Mouse (Mus musculus) hindbrain, postnatal 0 days (tissue): Measurements from ENCODE around the gene Cd83. TPM values are rescaled to one million over a fixed set of nuclear protein-coding genes. Genes with fewer than 3 reads are reported as not detected.

ENCODE experiments used
- ATAC-seq: fragments of 200-750 bp; cut with Nextera tagmentation; 2 replicates; pipeline ENCODE4 v1.8.0; 2017; ENCODE audit warnings: mild to moderate bottlenecking, moderate TSS enrichment, moderate library complexity
- DNase-seq: peaks from one replicate; pipeline ENCODE4 v3.0.0-alpha.2; 2015; ENCODE audit warnings: low spot score
- H3K27ac ChIP-seq: fragments of 300-500 bp; sonication (generic); 2 replicates; pipeline ENCODE4 v1.5.1; 2014; ENCODE audit warnings: mild to moderate bottlenecking
- H3K27me3 ChIP-seq: fragments of 300-500 bp; sonication (generic); 2 replicates; pipeline ENCODE4 v1.6.1; 2014; ENCODE audit warnings: low read length, mixed read lengths; ENCODE audit not compliant: insufficient read depth
- H3K36me3 ChIP-seq: fragments of 300-500 bp; sonication (generic); 2 replicates; pipeline ENCODE4 v1.6.1; 2014; ENCODE audit warnings: low read length, mixed read lengths; ENCODE audit not compliant: insufficient read depth
- H3K4me1 ChIP-seq: fragments of 300-500 bp; sonication (generic); 2 replicates; pipeline ENCODE4 v1.6.1; 2014; ENCODE audit warnings: antibody characterized with exemption, low read length, mixed read lengths; ENCODE audit not compliant: insufficient read depth
- H3K4me2 ChIP-seq: fragments of 300-500 bp; sonication (generic); 2 replicates; pipeline ENCODE4 v1.6.1; 2014; ENCODE audit warnings: low read depth, mild to moderate bottlenecking, low read length, moderate library complexity, mixed read lengths
- H3K4me3 ChIP-seq: fragments of 300-500 bp; sonication (generic); 2 replicates; pipeline ENCODE4 v1.5.1; 2014; ENCODE audit warnings: low read length
- H3K9ac ChIP-seq: fragments of 300-500 bp; sonication (generic); replicated peaks from 2 replicates; pipeline ENCODE4 v1.6.1; 2014; ENCODE audit warnings: mild to moderate bottlenecking, low read length, moderate library complexity, mixed read lengths
- H3K9me3 ChIP-seq: fragments of 300-500 bp; sonication (generic); 2 replicates; pipeline ENCODE4 v1.6.1; 2016; ENCODE audit warnings: low read length, mixed read lengths
- CTCF ChIP-seq: IDR thresholded peaks from 2 replicates; pipeline ENCODE4 v1.5.1; 2016; ENCODE audit warnings: antibody characterized with exemption, control low read depth, low read depth
- WGBS: fragments of 180-500 bp; shearing (Covaris S2); extraction: QIAGEN DNeasy Blood & Tissue Kit; methylation state at CpG from one replicate; pipeline ENCODE4 v1.1.7; 2014; 5-methylcytosine and 5-hydroxymethylcytosine counted together
- polyA plus RNA-seq: library from polyadenylated mRNA; unstranded; fragments of >200 nt; fragmentation: Nextera tagmentation; extraction: Ambion mirVana; gene quantifications from 2 replicates; pipeline ENCODE4 v1.2.1, GENCODE M21; 2015
- total RNA-seq: library from RNA; depleted of rRNA; stranded (reverse); fragments of >200 nt; gene quantifications from 2 replicates; pipeline ENCODE4 v1.2.3, GENCODE M21; 2014; rRNA removed

The Cd83 gene
- total and polyA plus RNA-seq, 2 experiments from 2014 or later: 38.5 to 45.4 TPM

DNA sequence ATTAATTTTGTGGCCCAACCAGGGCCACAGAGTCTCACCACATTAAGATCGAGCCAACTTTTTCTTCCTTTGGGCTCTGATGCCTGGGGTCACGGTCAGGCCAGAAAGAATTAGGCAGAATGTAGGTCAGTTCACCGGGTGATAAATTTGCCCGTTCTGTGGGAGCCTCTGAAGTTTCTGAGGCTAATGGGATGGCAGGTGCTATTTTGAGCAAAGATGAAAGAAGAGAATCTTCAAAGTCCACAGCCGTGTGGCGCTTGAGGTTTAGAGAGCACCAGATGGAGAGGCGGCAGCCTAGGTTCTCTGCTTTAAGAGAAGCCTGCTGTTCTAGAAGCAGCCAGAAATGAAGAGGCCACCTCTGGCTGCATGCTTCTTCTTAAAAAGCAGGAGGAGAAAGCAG lies 48.2 kb downstream of the Cd83 start:
- Histone ChIP-seq H3K9ac (no peak overlapping the region), H3K27me3 (no peaks in the 10 kb centered on the region; the same call in 1 of the 2 replicates), H3K4me3 (no peak overlapping the region), H3K9me3 (no peaks in the 10 kb centered on the region), H3K36me3 (no peaks in the 10 kb centered on the region), H3K4me2 (no peak overlapping the region), H3K4me1 (no peaks in the 10 kb centered on the region), H3K27ac (no peak overlapping the region)
- DNase-seq (no peak), ATAC-seq (no peak)
- no peak for TF ChIP-seq CTCF
- WGBS: 68% methylated on average over 7 of the region's 7 CpGs

DNA sequence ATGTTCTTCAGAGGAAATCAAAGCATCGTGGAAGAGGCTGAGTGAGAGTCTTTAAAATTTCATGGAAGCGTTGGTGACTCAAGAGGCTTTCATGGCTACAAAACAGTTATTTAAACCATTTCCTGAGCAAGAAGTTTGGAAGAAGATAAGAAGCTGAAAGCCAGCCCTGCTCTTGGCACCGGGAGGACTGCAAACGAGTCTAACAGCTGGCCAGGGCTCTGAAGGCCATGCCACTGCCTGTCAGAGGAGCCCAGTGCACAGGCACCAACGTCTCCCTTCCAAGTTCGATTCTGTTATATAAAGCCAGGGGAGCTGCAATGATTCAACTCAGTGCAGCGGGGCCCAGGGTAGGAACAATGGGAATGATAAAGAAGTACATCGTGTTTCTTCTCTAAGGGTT lies 51.8 kb downstream of the Cd83 start:
- Histone ChIP-seq H3K4me3 (no peak overlapping the region), H3K36me3 (no peaks in the 10 kb centered on the region), H3K27me3 (no peaks in the 10 kb centered on the region; the same call in 1 of the 2 replicates), H3K4me2 (no peak overlapping the region), H3K9me3 (no peaks in the 10 kb centered on the region), H3K9ac (no peak overlapping the region), H3K4me1 (no peaks in the 10 kb centered on the region), H3K27ac (no peak overlapping the region)
- WGBS: 57% methylated on average over 8 of the region's 8 CpGs
- no peak for TF ChIP-seq CTCF
- no peak for ATAC-seq
- no peak for DNase-seq

DNA sequence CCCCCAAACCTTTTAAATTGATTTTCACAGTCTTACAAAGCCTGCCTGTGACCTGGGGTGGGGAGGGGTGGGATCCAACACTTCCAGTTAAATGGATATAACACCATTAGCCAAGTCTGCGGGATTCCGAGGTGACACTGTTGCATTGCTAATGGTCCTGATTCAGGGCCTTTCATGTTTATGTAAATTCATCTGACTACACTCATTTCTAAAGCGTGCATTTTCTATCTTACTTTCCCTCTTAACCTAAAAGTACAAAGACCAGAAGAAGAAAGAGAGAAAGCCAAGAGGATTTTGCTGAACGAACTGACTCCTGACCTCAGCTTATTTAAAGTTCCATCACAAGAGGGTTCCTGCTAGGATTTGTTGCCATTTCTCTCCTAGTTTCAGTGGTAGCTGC lies 53.2 kb downstream of the Cd83 start:
- H3K27ac ChIP-seq: no peak overlapping the region
- H3K9ac ChIP-seq: no peak overlapping the region
- H3K4me2 ChIP-seq: no peak overlapping the region
- DNase-seq (no peak), ATAC-seq (no peak)
- no peak for TF ChIP-seq CTCF
- H3K36me3 ChIP-seq: no peaks in the 10 kb centered on the region
- 28% methylated on average over 4 of the region's 4 CpGs for WGBS
- no peak overlapping the region for H3K4me3 ChIP-seq
- H3K27me3 ChIP-seq: no peaks in the 10 kb centered on the region; the same call in 1 of the 2 replicates
- no peaks in the 10 kb centered on the region for H3K4me1 ChIP-seq
- H3K9me3 ChIP-seq: no peaks in the 10 kb centered on the region

DNA sequence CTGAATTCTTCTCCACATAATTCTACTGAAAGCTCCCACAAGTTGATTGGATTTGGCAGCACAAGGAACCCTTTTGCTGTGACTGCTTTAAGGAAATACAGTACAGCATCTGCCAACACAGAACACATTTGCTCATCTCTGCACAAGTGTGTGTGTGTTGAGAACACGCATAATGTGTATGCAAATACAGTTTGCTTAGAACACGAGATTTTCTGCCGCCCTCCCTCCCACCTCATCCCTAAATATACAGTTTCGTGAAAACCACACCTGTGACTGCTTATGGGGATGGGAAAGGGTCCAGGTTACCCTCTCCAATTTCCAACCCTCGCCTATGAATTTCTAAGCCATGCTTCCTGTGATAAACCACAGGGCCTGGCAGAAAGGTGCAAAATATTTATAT lies 60.6 kb downstream of the Cd83 start:
- H3K4me3 ChIP-seq: no peak overlapping the region
- H3K27me3 ChIP-seq: no peaks in the 10 kb centered on the region
- H3K9ac ChIP-seq: no peak overlapping the region
- H3K9me3 ChIP-seq: no peaks in the 10 kb centered on the region
- ATAC-seq (no peak), DNase-seq (no peak)
- no peak overlapping the region for H3K4me2 ChIP-seq
- H3K27ac ChIP-seq: no peak overlapping the region
- H3K4me1 ChIP-seq: no peaks in the 10 kb centered on the region
- no peak for TF ChIP-seq CTCF
- 84% methylated on average over 5 of the region's 5 CpGs for WGBS
- no peaks in the 10 kb centered on the region for H3K36me3 ChIP-seq

DNA sequence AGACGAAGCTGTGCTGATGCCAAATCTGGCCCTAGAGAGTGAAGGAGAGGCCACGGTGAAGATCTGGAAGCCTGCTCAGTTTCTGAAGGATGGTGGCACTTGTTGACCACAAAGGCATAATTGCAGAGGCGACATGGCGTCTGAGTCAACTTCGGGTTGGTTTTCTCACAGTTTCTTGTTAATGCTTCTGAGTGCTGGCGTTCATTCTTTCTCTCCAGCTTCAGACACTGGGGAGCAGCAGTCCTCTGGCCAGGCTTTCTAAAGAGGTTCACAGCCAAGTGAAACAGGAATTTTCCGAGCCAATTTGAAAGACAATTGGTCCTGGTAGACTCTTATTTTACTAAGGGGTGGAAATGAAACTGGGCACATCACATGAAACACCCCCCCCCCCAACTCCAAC lies 62.6 kb downstream of the Cd83 start:
- Histone ChIP-seq H3K9me3 (no peaks in the 10 kb centered on the region), H3K27ac (no peak overlapping the region), H3K4me1 (0 out of 2 replicates have a peak, but pooled peaks cover 3% of the 10 kb centered on the region), H3K27me3 (no peaks in the 10 kb centered on the region), H3K4me3 (no peak overlapping the region), H3K9ac (no peak overlapping the region), H3K36me3 (no peaks in the 10 kb centered on the region), H3K4me2 (no peak overlapping the region)
- DNase-seq (peak; percentile 21), ATAC-seq (no peak)
- 77% methylated on average over 7 of the region's 7 CpGs for WGBS
- TF ChIP-seq CTCF: no peak

DNA sequence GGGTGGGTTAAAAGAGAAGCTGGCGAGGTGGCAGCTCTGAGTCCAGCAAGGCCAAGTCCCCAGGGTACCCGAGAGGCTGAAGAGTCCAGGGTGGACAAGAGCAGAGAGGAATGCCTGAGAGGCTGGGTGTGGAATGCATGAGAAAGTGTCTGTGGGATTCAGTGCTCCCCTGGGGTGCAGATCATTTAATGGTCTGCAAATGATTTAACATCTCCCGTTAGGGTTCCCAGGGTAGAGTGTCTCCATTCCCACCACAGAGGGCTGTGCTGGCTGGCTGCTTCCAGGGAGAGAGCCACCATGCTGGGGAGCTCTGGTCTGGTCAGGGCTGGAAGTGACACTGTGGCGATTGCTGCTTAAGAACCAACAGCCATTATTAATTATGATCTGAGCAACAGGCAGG lies 65.2 kb downstream of the Cd83 start:
- no peaks in the 10 kb centered on the region for H3K27me3 ChIP-seq
- TF ChIP-seq CTCF: no peak
- no peaks in the 10 kb centered on the region for H3K9me3 ChIP-seq
- H3K9ac ChIP-seq: no peak overlapping the region
- 34% methylated on average over 4 of the region's 4 CpGs for WGBS
- no peaks in the 10 kb centered on the region for H3K36me3 ChIP-seq
- H3K4me2 ChIP-seq: no peak overlapping the region
- no peak overlapping the region for H3K27ac ChIP-seq
- no peak for ATAC-seq
- H3K4me3 ChIP-seq: no peak overlapping the region
- 0 out of 2 replicates have a peak, but pooled peaks cover 3% of the 10 kb centered on the region for H3K4me1 ChIP-seq
- no peak for DNase-seq

DNA sequence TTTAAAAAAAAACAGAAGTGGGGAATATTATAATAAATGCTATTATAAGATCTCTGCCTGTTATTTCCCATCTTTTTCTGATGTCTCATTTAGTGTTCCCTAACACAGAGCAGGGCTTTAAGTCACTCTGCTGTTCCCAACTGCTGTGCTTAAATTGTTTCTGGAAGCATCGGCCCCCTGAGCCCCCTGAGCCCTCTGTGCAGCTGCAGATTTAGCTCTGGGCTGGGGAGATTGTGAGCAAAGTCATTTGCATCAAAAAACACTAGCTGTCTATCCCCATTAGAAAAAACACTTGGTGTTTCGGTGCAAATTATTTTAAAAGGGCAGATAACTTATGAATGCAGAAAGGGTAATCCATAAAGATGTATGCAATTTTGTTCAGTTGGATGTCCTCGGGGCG lies 66.5 kb downstream of the Cd83 start:
- DNase-seq: no peak
- Histone ChIP-seq H3K4me3 (no peak overlapping the region), H3K9me3 (no peaks in the 10 kb centered on the region), H3K27me3 (no peaks in the 10 kb centered on the region), H3K36me3 (no peaks in the 10 kb centered on the region), H3K27ac (no peak overlapping the region), H3K9ac (no peak overlapping the region), H3K4me2 (no peak overlapping the region), H3K4me1 (0 out of 2 replicates have a peak, but pooled peaks cover 3% of the 10 kb centered on the region)
- WGBS: 31% methylated on average over 4 of the region's 4 CpGs
- no peak for TF ChIP-seq CTCF
- ATAC-seq: no peak

Other genes with a start within 250 kb of the Cd83 start
- 9.3 and 12.4 TPM in 2 replicates for gene Mcur1, start 224.6 kb upstream of the Cd83 start, total RNA-seq
- gene Mcur1, start 224.6 kb upstream of the Cd83 start, polyA plus RNA-seq: 8.0 and 8.4 TPM in 2 replicates
- gene Rnf182, start 169.1 kb upstream of the Cd83 start, total RNA-seq: 7.5 and 10.0 TPM in 2 replicates
- 20.7 and 26.2 TPM in 2 replicates for gene Rnf182, start 169.1 kb upstream of the Cd83 start, polyA plus RNA-seq